Mouse (Mus musculus) G1E (cell line): ENCODE results near the gene Slain2.

Experiments used
- CTCF ChIP-seq: IDR thresholded peaks from 2 replicates; pipeline ENCODE4 v1.5.1; 2012; ENCODE audit warnings: low read depth, low read length, inconsistent platforms, mixed read lengths
- GATA1 ChIP-seq: IDR thresholded peaks from 2 replicates; pipeline ENCODE4 v1.6.1; 2012; ENCODE audit warnings: borderline replicate concordance, low read length, inconsistent platforms, mixed read lengths
- GATA2 ChIP-seq: IDR thresholded peaks from 2 replicates; pipeline ENCODE4 v1.6.1; 2012; ENCODE audit warnings: low read depth, low read length, inconsistent platforms, borderline replicate concordance
- POLR2AphosphoS5 ChIP-seq: IDR thresholded peaks from 2 replicates; pipeline ENCODE4 v1.6.1; 2012; ENCODE audit warnings: low read depth, low read length, inconsistent platforms; ENCODE audit not compliant: insufficient replicate concordance
- TAL1 ChIP-seq: conservative IDR thresholded peaks from 2 replicates; pipeline ENCODE4 v1.6.1; 2012; ENCODE audit warnings: low read depth, low read length, inconsistent platforms, mixed read lengths

DNA sequence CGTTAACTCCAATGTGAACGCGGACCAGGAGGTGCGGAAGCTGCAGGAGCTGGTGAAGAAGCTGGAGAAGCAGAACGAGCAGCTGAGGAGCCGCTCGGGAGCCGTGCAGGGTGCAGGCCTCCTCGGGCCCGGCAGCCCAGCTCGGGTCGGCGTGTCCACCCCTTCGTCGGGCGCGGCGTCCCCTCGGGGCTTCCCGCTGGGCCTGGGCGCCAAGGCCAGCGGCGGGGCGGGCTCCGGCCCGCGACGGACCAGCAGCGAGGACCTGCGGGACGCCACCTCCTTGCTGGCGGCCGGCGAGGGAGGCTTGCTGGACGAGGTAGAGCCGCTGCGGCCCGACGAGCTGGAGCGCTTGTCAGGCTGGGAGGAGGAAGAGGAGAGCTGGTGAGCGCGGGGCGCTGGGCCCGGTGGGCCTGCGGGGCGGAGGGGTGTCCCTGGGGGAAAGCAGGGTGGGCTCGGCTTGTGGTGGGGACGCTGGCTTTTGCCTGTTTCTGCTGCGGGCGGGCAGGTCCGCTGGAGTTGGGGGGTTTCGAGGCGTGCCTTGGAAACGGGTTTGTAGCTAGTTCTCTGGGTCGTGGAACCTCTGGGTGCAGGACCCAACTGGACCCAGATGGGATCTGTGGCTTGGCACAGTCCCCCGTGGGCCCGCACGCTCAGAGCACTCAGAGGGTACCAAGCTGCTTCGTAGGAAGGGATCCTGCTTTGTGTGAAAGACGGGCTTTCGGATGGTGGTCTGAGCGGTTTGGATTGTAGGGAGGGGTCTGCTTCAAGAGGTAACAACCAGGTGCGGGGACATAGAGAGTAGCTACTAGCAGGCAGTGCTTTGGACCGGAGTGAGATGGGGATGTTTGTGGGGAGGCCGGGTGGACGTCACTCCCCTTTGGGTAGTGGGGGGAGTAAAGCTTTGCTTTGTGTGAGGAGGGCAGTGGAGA lies 793 bp downstream of the Slain2 start:
- no peak for TF ChIP-seq CTCF
- no peak for TF ChIP-seq POLR2AphosphoS5
- no peak for TF ChIP-seq GATA2
- TF ChIP-seq TAL1, result no peak
- no peak for TF ChIP-seq GATA1
